Mouse (Mus musculus) heart, postnatal 10 days (tissue): ENCODE measurements around the gene Lin37. TPM values are rescaled to one million over a fixed set of nuclear protein-coding genes. Genes with fewer than 3 reads are reported as not detected.

Source experiments
- DNase-seq, 2 experiments: peaks; one replicate each; pipeline ENCODE4 v3.0.0; 2021
- intact Hi-C: fragments of 180-260 bp; cut with DNase I; formaldehyde crosslinking; loops from one replicate; pipeline ENCODE4 v1.15.1; 2025
- total RNA-seq, 2 experiments: library from RNA; stranded (reverse); gene quantifications; 2 replicates each; pipeline ENCODE4 v1.2.3; 2021

The Lin37 gene
- total RNA-seq, 2 experiments from 2014 or later, result 15.0 to 23.6 TPM

- no peak for DNase-seq
- intact Hi-C loops, result loop anchor here (5.0 kb wide), 1 partner anchor 182 kb away; no protein-coding TSS in a partner anchor
These were observed 5.6 kb downstream of the Lin37 start for GRCm38 (mm10) chr7:30553810-30554584.

GRCm38 (mm10) chr7:30553021-30553589 is 6.5 kb downstream of the Lin37 start:
- peak; percentile 88 for DNase-seq
- intact Hi-C loops, result loop anchor here (5.0 kb wide), 1 partner anchor 181 kb away; no protein-coding TSS in a partner anchor

DNA sequence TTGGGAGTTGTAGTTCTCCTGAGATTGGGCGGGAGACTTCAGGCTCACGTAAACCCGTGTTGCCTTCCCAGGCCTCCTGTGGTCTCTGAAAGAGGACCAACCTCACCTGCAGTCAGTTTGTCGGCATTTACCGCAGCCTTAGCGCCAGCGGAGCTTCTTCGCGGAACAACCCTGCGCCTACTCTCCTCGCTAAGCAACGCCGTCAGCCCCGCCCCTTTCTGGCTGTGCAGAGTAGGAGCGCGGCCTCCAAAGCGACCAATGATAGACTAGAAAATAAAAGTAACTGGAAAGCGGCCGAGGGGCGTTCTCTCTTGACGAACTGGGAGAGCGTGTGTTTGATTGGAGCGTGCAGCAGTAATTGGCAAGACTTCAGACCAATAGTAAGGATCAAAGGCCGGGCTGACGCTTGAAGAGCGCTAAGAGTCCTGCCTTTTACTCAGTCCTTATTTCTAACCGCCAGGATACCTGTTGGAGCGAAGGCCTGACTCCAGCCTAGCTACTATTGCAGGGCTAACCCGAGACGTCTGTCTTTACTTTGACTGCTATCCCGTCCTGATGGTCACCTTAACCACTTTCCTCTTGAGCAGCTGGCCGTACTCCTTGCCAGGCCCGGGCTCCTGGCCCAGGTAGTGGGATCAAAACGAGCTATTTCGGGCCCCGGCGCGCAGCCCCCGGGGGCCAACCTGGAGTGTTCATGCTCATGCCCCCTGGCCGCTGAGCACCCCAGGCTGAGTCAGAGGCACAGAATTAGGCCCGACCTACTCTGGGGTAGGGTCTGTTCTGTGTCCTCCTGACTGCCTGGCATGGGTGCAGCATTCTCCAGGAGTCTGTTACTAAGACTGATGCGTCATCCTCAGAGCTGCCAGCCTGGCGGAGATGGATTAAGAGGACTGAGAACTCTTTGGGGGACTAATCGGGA is 7.3 kb downstream of the Lin37 start, which contains the start of the genes Hspb6 and Proser3:
Gene Hspb6, plus strand, starts transcription at position 77 of the 919 bp plus-strand sequence.
Gene Proser3, minus strand, starts transcription at position 198 of the 919 bp plus-strand sequence.
- peak; percentile 99 for DNase-seq
- intact Hi-C loops, result loop anchor here (5.0 kb wide), 1 partner anchor 180 kb away; no protein-coding TSS in a partner anchor

- intact Hi-C loops, result loop anchor here (2.0 to 5.0 kb wide), 2 partner anchors 61 to 179 kb away; no protein-coding TSS in a partner anchor
- DNase-seq, result no peak
These were observed 8.1 kb downstream of the Lin37 start for GRCm38 (mm10) chr7:30551445-30552101.

DNA sequence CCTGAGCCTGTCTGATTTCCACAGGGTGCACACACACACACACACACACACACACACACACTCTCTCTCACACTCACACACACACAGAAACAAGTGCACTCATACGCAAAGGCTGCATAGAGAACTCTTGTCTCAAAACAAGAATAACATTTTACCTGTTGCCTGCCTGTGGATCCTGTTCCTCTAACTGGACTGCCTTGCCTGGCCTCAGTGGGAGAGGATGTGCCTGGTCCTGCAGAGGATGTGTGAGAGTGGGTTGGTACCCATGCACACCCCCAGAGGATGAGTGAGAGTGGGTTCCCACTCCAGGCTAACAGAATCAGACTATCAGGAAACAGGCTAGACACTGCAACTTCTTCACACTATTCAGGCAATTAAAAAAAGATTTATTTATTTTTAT is 9.0 kb downstream of the Lin37 start:
- intact Hi-C loops, result loop anchor here (2.0 to 5.0 kb wide), 2 partner anchors 60 to 178 kb away; no protein-coding TSS in a partner anchor
- DNase-seq, result no peak

DNA sequence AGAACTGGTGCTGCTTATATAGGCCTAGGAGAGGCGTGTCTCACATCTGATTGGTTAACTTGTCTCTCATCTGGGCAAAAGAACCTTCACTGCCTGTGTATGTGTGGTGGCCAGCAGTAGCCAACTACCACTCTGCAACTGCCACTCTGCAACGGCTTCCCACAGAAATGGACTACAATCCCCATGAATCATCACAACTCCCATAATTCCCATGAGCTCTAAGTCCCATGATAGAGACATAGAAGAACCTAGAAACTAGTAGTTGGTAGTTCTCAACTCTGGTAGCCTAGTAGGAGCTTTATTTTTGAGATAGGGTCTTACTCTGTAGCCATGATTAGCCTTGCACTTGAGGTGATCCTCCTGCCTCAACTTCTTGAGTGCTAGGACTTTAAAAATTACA is 9.8 kb downstream of the Lin37 start:
- DNase-seq, result no peak
- intact Hi-C loops, result loop anchor here (2.0 to 5.0 kb wide), 2 partner anchors 59 to 178 kb away; no protein-coding TSS in a partner anchor

- no peak for DNase-seq
- intact Hi-C loops, result no loop called here
These were observed 15.3 kb downstream of the Lin37 start for GRCm38 (mm10) chr7:30544327-30544726.

GRCm38 (mm10) chr7:30540572-30540971 is 19.1 kb downstream of the Lin37 start:
- no peak for DNase-seq
- intact Hi-C loops, result no loop called here

GRCm38 (mm10) chr7:30534633-30535577 is 24.7 kb downstream of the Lin37 start, which contains the start of gene Arhgap33:
Arhgap33 (minus strand) TSS chr7:30535060.
- peak; percentile 94 to 96 for DNase-seq
- intact Hi-C loops, result no loop called here

DNA sequence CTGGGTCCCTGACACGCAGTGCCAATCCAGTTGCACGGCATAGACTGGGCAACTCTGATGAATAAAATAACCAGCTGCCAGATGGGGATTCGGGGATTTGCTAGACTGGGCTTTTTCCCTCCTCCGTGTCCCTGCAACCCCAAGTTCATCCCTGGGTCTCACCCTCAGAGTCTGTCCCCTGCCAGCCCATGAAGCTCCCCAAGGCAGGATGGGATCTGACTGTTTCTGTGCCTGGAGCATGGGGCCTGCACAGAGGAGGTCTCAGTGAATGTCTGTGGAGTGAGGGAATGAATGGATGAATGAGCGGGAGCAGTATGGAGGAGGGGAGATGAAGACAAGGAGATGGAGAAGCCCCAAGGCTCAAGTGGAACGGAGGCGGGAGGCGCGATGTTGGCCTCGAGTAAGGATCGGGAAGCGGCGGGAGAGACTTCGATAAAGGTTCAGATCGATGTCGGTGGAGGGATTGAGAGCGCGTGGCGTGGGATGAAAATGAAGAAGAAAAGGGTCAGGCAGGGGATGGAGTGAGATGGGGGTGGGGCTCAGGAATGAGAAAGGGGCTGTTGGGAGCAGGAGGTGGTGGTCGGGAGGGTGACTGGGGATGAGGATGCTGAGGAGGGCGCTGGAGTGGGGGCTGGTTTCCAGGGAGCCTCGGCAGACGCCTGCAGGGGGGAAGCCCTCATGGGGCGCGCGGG is 25.6 kb downstream of the Lin37 start:
- no peak for DNase-seq
- intact Hi-C loops, result no loop called here

GRCm38 (mm10) chr7:30532931-30533330 is 26.7 kb downstream of the Lin37 start:
- peak; percentile 63 to 67 for DNase-seq
- intact Hi-C loops, result no loop called here

DNA sequence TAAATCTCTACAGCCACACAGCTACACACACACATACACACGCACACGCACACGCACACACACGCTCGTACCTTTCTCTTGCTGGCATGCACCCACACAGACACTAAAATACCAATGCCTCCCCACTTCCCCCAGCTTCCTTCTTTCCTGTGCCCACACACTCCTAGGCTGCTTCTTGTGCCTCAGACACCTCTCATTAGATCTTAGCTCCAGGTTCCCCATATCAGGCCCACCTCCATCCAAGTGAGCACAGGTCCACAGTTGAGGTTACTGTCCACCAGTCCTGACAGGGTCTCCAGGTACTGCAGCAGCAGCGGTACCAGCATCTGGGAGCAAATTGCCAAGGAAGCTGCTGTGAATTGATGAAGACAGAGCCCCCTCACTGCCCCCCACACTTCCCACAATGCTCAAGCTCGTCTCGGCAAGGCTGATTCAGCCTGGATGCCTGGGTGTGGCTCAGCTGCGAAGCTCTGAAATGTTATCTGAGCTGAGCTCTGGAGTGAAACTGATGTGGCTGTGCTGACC is 28.3 kb downstream of the Lin37 start:
- no peak for DNase-seq
- intact Hi-C loops, result no loop called here

- intact Hi-C loops, result no loop called here
- no peak for DNase-seq
These were observed 32.7 kb downstream of the Lin37 start for GRCm38 (mm10) chr7:30526981-30527380.

DNA sequence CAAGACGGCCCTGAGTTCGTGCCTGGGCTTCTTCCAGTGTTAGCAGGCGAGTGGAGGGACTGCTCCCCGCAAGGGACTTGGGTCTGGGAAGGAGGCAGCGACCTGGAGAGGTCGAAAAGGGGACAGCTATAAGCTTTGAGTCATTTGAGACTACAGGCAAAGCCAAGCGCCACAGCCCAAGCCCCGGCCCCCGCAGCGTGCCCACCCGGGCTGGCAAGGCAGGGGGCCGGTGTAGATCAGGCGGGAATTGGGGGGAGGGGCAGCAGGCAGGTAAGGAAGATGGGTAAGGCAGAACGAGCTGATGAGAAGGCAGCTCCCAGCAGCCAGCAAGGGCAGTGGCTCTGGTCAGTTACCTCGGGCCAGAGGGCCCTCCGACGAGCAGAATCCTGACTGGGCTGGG is 33.2 kb downstream of the Lin37 start:
- DNase-seq, result no peak
- intact Hi-C loops, result no loop called here

- intact Hi-C loops, result no loop called here
- DNase-seq, result no peak
These were observed 33.7 kb downstream of the Lin37 start for GRCm38 (mm10) chr7:30525954-30526353.

GRCm38 (mm10) chr7:30524487-30524886 is 35.2 kb downstream of the Lin37 start:
- DNase-seq, result peak in 1 of 2 experiments; percentile 28
- intact Hi-C loops, result no loop called here

DNA sequence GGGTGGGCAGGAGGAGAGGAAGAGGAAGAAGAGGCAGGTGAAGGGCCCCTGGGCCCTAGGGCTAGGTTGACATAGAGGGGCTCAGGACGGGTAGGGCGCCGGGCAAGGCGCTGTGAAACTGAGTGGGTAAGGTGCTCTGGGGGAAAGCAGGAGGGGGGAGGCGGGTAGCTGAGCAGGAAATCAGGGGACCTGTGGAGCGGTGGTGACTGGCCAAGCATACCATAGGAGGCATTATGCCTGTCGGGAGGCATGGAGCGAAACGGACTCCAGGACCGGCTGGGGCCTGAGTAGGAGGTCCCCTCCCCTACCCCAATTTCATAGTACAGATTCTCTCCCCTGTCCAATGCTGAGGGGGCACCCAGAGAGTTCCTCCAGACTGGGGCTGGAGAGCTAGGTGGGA is 36.8 kb downstream of the Lin37 start:
- intact Hi-C loops, result no loop called here
- no peak for DNase-seq

DNA sequence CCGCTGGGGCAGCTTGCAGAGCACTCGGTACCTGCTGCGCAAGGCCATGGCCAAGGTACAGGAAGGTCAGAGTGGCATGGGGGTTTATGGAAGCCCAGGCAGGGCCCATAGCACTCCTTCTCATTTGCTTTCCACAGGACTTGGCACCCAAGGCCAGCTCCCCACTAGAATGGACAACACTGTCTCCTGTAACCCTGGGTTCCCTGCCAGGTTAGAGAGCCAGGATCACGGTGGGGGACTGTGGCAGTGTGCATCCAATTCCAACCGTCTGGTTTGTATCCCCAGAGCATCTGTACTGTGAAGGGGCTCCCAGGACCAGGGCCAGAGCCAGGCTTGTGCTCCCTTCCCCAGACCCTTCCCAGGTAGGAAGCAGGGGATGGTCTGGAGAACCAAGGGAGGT is 38.8 kb downstream of the Lin37 start:
- DNase-seq, result no peak
- intact Hi-C loops, result no loop called here
